Comparison of ENCODE assay signal across 25 mouse cellular contexts in genomic region chr17:73504111-73504510, GRCm38 (mm10).
"Had no signal": no experiment of that assay in that cellular context is flagged by ENCODE, and none has a peak within 500 bp of the region (broad histone marks: within the 10 kb centered on the region; RNA-seq: fewer than 3 reads in every experiment).

No protein-coding gene starts in this region.

- H3K36me3 ChIP-seq: heart, embryonic 13.5 days; heart, embryonic 15.5 days; hindbrain, embryonic 13.5 days; hindbrain, embryonic 15.5 days; kidney, embryonic 15.5 days; limb, embryonic 13.5 days; limb, embryonic 15.5 days; liver, embryonic 12.5 days had no signal

- H3K4me3 ChIP-seq: heart, adult 2 months; heart, embryonic 13.5 days; heart, embryonic 15.5 days; hindbrain, embryonic 13.5 days; hindbrain, embryonic 15.5 days; kidney, embryonic 15.5 days; limb, embryonic 13.5 days; limb, embryonic 15.5 days; liver, embryonic 12.5 days had no signal

- H3K9me3 ChIP-seq: heart, embryonic 13.5 days; heart, embryonic 15.5 days; hindbrain, embryonic 13.5 days; hindbrain, embryonic 15.5 days; kidney, embryonic 15.5 days; limb, embryonic 13.5 days; limb, embryonic 15.5 days; liver, embryonic 12.5 days had no signal

- H3K27ac ChIP-seq: heart, adult 2 months; heart, embryonic 13.5 days; heart, embryonic 15.5 days; hindbrain, embryonic 13.5 days; hindbrain, embryonic 15.5 days; kidney, embryonic 15.5 days; kidney, postnatal 0 days; limb, embryonic 13.5 days; limb, embryonic 15.5 days; liver, embryonic 12.5 days; liver, embryonic 14.5 days had no signal

- DNase-seq: gastrocnemius, postnatal 14 days; gastrocnemius, postnatal 36 days; heart, adult 11 months; heart, adult 2 months; heart, postnatal 14 days; heart, postnatal 36 days; kidney, adult 11 months; kidney, adult 2 months; kidney, adult 9 months; kidney, postnatal 14 days; kidney, postnatal 36 days; layer of hippocampus, adult 9-11 months; layer of hippocampus, postnatal 36 days had no signal

- ATAC-seq: intestine, embryonic 16.5 days; liver, embryonic 12.5 days had no signal

- H3K4me2 ChIP-seq: heart, embryonic 11.5 days; heart, embryonic 13.5 days; heart, embryonic 15.5 days; hindbrain, embryonic 13.5 days; hindbrain, embryonic 15.5 days; kidney, embryonic 15.5 days; limb, embryonic 13.5 days; limb, embryonic 15.5 days; liver, embryonic 12.5 days had no signal

- H3K9ac ChIP-seq: heart, embryonic 13.5 days; heart, embryonic 15.5 days; hindbrain, embryonic 13.5 days; hindbrain, embryonic 15.5 days; kidney, embryonic 15.5 days; limb, embryonic 13.5 days; limb, embryonic 15.5 days; liver, embryonic 12.5 days; liver, embryonic 14.5 days had no signal

- H3K27me3 ChIP-seq: heart, embryonic 13.5 days; heart, embryonic 15.5 days; hindbrain, embryonic 13.5 days; hindbrain, embryonic 15.5 days; kidney, embryonic 15.5 days; limb, embryonic 13.5 days; limb, embryonic 15.5 days; liver, embryonic 12.5 days had no signal

- H3K4me1 ChIP-seq: heart, embryonic 13.5 days; heart, embryonic 15.5 days; kidney, embryonic 15.5 days; limb, embryonic 13.5 days; limb, embryonic 15.5 days; liver, embryonic 12.5 days had no signal
